Mouse (Mus musculus) brown adipose tissue, adult 24 weeks (tissue): ENCODE results near the gene Nectin4. TPM values are rescaled to one million over a fixed set of nuclear protein-coding genes. Genes with fewer than 3 reads are reported as not detected.

Source experiments
- H3K27ac ChIP-seq: fragments of 200-500 bp; replicated peaks from 2 replicates; pipeline ENCODE4 v1.5.1; 2012; ENCODE audit warnings: low read depth, mild to moderate bottlenecking, low read length
- H3K4me1 ChIP-seq: fragments of 200-500 bp; 2 replicates; pipeline ENCODE4 v1.6.1; 2012; ENCODE audit warnings: low read length, mixed read lengths; ENCODE audit not compliant: control insufficient read depth, insufficient read depth, insufficient read length
- H3K4me3 ChIP-seq: fragments of 200-500 bp; 2 replicates; pipeline ENCODE4 v1.5.1; 2012; ENCODE audit warnings: low read depth, mild to moderate bottlenecking, low read length, moderate library complexity; ENCODE audit not compliant: insufficient read depth
- polyA plus RNA-seq: library from polyadenylated mRNA; stranded (reverse); fragments of >200 nt; gene quantifications from 2 replicates; pipeline ENCODE4 v1.2.4, GENCODE M21; 2012; ENCODE audit not compliant: missing spikeins, insufficient read depth, insufficient read length

The Nectin4 gene
- polyA plus RNA-seq, 1 experiment = not detected

DNA sequence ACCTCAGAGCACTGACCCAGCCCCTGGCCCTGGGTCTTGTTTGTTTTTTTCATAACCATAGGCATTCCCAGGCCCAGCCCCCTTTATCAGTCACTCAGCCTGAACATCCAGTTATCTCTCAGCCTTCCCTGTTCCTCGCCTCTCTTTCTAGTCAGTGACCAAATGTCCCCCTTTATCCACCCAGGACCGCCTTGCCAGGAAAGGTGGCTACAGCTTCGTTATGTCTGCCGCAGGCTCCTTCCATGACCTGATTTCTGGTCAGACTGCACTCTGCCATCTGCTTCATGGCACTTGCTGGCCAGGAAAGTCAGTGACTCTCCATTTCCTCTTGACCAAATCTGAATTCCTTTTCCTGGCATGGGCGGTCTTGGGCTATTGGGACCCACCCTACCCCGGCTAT lies 8.4 kb downstream of the Nectin4 start:
- Histone ChIP-seq H3K27ac (no peak overlapping the region), H3K4me1 (0 out of 2 replicates have a peak, but pooled peaks cover 3% of the 10 kb centered on the region)

GRCm38 (mm10) chr1:171379935-171380599 lies 10.2 kb downstream of the Nectin4 start:
- Histone ChIP-seq H3K4me3 (0 out of 2 replicates have a peak overlapping the region, but pooled peaks have one; percentile 12), H3K27ac (no peak overlapping the region), H3K4me1 (0 out of 2 replicates have a peak, but pooled peaks cover 3% of the 10 kb centered on the region)

More for the DNA sequence above, 8.4 kb downstream of the Nectin4 start:
- no peak overlapping the region for H3K4me3 ChIP-seq

GRCm38 (mm10) chr1:171382096-171382620 lies 12.3 kb downstream of the Nectin4 start:
- Histone ChIP-seq H3K4me1 (0 out of 2 replicates have a peak, but pooled peaks cover 3% of the 10 kb centered on the region), H3K4me3 (no peak overlapping the region), H3K27ac (no peak overlapping the region)

- H3K4me1 ChIP-seq = 0 out of 2 replicates have a peak, but pooled peaks cover 3% of the 10 kb centered on the region
- no peak overlapping the region for H3K4me3 ChIP-seq
- H3K27ac ChIP-seq = no peak overlapping the region
Measured at GRCm38 (mm10) chr1:171384361-171384760, 14.5 kb downstream of the Nectin4 start.

DNA sequence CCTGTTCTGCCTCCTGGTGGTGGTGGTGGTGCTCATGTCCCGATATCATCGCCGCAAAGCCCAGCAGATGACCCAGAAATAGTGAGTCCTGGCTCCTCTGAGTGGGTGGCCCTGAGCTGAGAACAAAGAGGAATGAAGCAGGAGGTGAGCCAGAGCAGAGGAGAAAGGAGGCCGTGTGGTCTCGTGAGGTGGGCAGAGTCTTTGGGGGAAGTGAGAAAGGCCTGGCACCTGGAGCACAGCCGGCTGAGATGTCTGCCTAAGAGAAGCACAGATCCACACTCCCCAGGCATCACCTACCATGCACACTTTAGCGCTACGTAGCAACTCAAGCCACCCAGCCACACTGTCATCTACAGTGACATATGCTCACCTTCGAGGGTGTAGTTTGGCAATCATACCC lies 15.3 kb downstream of the Nectin4 start:
- no peak overlapping the region for H3K27ac ChIP-seq
- H3K4me3 ChIP-seq = no peak overlapping the region
- 0 out of 2 replicates have a peak, but pooled peaks cover 1% of the 10 kb centered on the region for H3K4me1 ChIP-seq

DNA sequence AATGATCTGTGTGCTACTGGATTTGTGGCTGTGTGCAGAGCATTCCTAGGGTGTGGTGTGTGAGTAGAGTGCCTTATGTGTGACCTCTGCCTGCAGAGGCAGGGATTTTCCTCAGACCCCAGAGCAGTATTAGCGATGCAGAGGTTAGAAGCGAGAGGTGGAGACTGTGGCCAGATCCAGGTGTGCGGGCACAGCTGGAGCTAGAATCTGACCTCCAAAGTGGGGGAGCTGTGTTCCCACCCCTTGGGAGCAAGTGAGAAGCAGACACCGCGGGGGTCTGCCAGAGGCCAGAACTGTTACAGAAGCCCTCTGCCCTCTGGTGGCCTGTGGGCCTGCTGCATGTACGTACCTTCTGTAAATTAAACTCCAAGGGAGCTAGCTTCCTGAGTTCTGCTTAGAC lies 17.2 kb downstream of the Nectin4 start:
- no peak overlapping the region for H3K4me3 ChIP-seq
- no peak overlapping the region for H3K27ac ChIP-seq
- no peaks in the 10 kb centered on the region for H3K4me1 ChIP-seq

- Histone ChIP-seq H3K27ac (peak within 1 kb of the TSS; percentile 94), H3K4me3 (peak within 1 kb of the TSS; percentile 62), H3K4me1 (no peaks in the 10 kb centered on the region)
Measured at GRCm38 (mm10) chr1:171388376-171389102, 18.6 kb downstream of the Nectin4 start, which contains the start of gene Arhgap30. Arhgap30 (plus strand) TSS chr1:171388954.

DNA sequence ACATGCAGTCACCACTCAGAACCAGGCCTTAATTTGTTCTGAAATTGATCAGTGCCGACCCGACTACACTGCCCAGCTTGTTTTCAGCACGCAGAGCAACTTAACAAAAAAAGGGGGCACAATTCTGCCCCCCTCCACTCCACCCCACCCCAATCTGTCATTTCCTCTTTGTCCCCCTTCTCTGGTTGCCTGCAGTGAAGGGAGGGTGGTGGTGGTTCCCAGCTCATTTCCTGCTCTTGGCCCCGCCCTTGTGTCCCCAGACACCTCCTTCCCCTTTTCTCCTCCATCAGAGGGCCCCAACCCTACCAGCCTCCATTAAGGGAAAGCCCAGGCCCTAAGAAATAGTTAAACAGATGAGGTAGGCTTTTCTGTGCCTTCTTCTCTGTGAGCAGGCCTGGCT lies 20.2 kb downstream of the Nectin4 start:
- H3K4me1 ChIP-seq = no peaks in the 10 kb centered on the region
- peak overlapping the region; percentile 62 for H3K4me3 ChIP-seq
- H3K27ac ChIP-seq = peak overlapping the region; percentile 94

DNA sequence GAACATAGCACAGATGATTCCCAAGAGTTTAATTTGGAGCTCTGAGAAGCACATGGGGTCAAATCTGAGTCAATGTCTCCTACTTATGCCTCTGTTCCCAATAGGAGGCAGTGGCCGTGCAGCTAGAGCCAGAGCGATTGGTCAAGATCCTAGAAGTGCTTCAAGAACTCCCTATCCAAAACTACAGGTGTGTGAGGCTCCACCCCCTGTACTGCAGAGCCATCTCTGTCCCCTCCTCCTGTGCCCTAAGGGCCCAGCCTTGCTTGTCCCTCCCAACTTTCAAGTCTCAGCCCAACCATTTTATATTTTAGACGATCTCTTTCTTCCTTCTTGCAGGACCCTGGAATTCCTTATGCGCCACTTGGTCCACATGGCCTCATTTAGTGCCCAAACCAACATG lies 31.9 kb downstream of the Nectin4 start:
- H3K4me1 ChIP-seq = no peaks in the 10 kb centered on the region
- no peak overlapping the region for H3K4me3 ChIP-seq

DNA sequence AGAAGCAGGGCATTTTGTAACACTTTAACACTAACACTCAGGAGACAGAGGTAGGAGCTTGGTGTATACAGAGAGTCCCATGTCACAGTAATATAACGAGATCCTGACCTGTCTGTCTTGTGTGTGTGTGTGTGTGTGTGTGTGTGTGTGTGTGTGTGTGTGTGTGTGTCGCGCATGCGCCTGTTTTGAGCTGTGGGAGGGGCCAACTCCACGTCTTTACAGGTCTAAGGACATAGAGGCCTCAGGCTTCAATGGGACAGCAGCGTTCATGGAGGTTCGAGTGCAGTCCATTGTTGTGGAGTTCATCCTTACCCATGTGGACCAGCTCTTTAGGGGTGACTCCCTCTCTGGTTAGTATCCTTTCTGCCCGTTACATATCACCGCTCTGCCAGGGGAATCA lies 33.1 kb downstream of the Nectin4 start:
- Histone ChIP-seq H3K4me1 (no peaks in the 10 kb centered on the region), H3K27ac (no peak overlapping the region)

More for the DNA sequence above, 31.9 kb downstream of the Nectin4 start:
- no peak overlapping the region for H3K27ac ChIP-seq

GRCm38 (mm10) chr1:171407263-171407662 lies 37.4 kb downstream of the Nectin4 start:
- H3K4me3 ChIP-seq = no peak overlapping the region
- H3K4me1 ChIP-seq = no peaks in the 10 kb centered on the region
- no peak overlapping the region for H3K27ac ChIP-seq

More for the DNA sequence above, 33.1 kb downstream of the Nectin4 start:
- H3K4me3 ChIP-seq = no peak overlapping the region

DNA sequence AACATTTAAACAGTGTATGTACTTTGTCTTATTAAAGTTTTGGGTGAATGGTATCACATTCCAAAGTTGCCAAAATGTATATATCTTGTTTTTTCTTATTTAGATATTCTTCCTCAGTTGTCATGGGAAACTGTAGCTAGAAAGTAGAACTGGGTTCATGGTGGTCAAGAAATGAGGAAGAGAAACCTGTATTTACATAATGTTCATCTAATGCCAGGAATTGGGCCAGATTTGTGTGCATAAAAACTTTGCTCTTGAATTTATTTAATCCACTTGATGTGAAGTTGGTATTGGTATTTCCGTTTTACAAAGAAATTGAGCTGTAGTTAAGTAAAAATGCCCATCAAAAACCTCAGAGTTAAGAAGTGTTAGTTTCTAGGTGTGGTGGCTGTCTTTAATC lies 40.3 kb downstream of the Nectin4 start:
- H3K27ac ChIP-seq = no peak overlapping the region
- H3K4me3 ChIP-seq = no peak overlapping the region
- H3K4me1 ChIP-seq = peaks cover 7% of the 10 kb centered on the region; the same call in 1 of the 2 replicates

- H3K4me3 ChIP-seq = peak within 1 kb of the TSS; percentile 88
- peak within 1 kb of the TSS; percentile 98 for H3K27ac ChIP-seq
- H3K4me1 ChIP-seq = peaks cover 7% of the 10 kb centered on the region; the same call in 1 of the 2 replicates
Measured at GRCm38 (mm10) chr1:171410947-171411484, 41.1 kb downstream of the Nectin4 start, which contains the start of gene Usf1. Usf1 (plus strand) TSS chr1:171411313.

- Histone ChIP-seq H3K4me3 (peak overlapping the region; percentile 88), H3K27ac (peak overlapping the region; percentile 76), H3K4me1 (peaks cover 7% of the 10 kb centered on the region; the same call in 1 of the 2 replicates)
Measured at GRCm38 (mm10) chr1:171411492-171411941, 41.6 kb downstream of the Nectin4 start.

GRCm38 (mm10) chr1:171412001-171412441 lies 42.1 kb downstream of the Nectin4 start:
- Histone ChIP-seq H3K4me1 (peaks cover 7% of the 10 kb centered on the region; the same call in 1 of the 2 replicates), H3K27ac (peak overlapping the region; percentile 76), H3K4me3 (peak overlapping the region; percentile 88)
